Mouse (Mus musculus) embryo, embryonic 11 days (tissue): ENCODE measurements around the gene Ttll9.
A peak's percentile ranks its signal among the peaks of the same experiment; 100 is the strongest.

Experiments
- DNase-seq: peaks from one replicate; pipeline ENCODE4 v3.0.0-alpha.2; 2015

Gene Ttll9

GRCm38 (mm10) chr2:153014758-153015593 is 52.7 kb downstream of the Ttll9 start, which contains the start of gene Pdrg1:
Gene Pdrg1, minus strand, starts transcription at chr2:153015427.
- DNase-seq: peak; percentile 97

GRCm38 (mm10) chr2:153015804-153016203 is 53.5 kb downstream of the Ttll9 start:
- DNase-seq: no peak

- no peak for DNase-seq
Measured at GRCm38 (mm10) chr2:153016786-153017185, 54.5 kb downstream of the Ttll9 start.

GRCm38 (mm10) chr2:153019355-153019754 is 57.1 kb downstream of the Ttll9 start:
- no peak for DNase-seq

- DNase-seq: no peak
Measured at GRCm38 (mm10) chr2:153021163-153021562, 58.9 kb downstream of the Ttll9 start.

- DNase-seq: no peak
Measured at GRCm38 (mm10) chr2:153022855-153023254, 60.6 kb downstream of the Ttll9 start.

GRCm38 (mm10) chr2:153026052-153026451 is 63.8 kb downstream of the Ttll9 start:
- no peak for DNase-seq

- DNase-seq: no peak
Measured at GRCm38 (mm10) chr2:153027501-153027900, 65.2 kb downstream of the Ttll9 start.

- no peak for DNase-seq
Measured at GRCm38 (mm10) chr2:153030422-153030821, 68.1 kb downstream of the Ttll9 start.

- DNase-seq: peak; percentile 55
Measured at GRCm38 (mm10) chr2:153031126-153032082, 69.1 kb downstream of the Ttll9 start, which contains the start of gene Xkr7. Gene Xkr7, plus strand, starts transcription at chr2:153031852.

- DNase-seq: peak; percentile 89
Measured at GRCm38 (mm10) chr2:153032083-153032842, 70.0 kb downstream of the Ttll9 start.

- DNase-seq: no peak
Measured at GRCm38 (mm10) chr2:153032973-153033372, 70.7 kb downstream of the Ttll9 start.

GRCm38 (mm10) chr2:153033545-153034230 is 71.4 kb downstream of the Ttll9 start:
- no peak for DNase-seq

GRCm38 (mm10) chr2:153036690-153037089 is 74.4 kb downstream of the Ttll9 start:
- no peak for DNase-seq

GRCm38 (mm10) chr2:153043886-153044285 is 81.6 kb downstream of the Ttll9 start:
- DNase-seq: no peak

GRCm38 (mm10) chr2:153045884-153046299 is 83.6 kb downstream of the Ttll9 start:
- DNase-seq: no peak

GRCm38 (mm10) chr2:153047828-153048465 is 85.7 kb downstream of the Ttll9 start:
- peak; percentile 57 for DNase-seq

GRCm38 (mm10) chr2:153049288-153049996 is 87.2 kb downstream of the Ttll9 start:
- no peak for DNase-seq

GRCm38 (mm10) chr2:153049997-153050358 is 87.7 kb downstream of the Ttll9 start:
- no peak for DNase-seq

- no peak for DNase-seq
Measured at GRCm38 (mm10) chr2:153051095-153051494, 88.8 kb downstream of the Ttll9 start.

GRCm38 (mm10) chr2:153051537-153051936 is 89.3 kb downstream of the Ttll9 start:
- DNase-seq: no peak
